Mouse (Mus musculus): Measurements from ENCODE around the gene Cldn18. TPM values are rescaled to one million over a fixed set of nuclear protein-coding genes. Genes with fewer than 3 reads are reported as not detected.

Gene Cldn18
- not detected for total RNA-seq (2021)
- long read RNA-seq = 0 reads

DNA sequence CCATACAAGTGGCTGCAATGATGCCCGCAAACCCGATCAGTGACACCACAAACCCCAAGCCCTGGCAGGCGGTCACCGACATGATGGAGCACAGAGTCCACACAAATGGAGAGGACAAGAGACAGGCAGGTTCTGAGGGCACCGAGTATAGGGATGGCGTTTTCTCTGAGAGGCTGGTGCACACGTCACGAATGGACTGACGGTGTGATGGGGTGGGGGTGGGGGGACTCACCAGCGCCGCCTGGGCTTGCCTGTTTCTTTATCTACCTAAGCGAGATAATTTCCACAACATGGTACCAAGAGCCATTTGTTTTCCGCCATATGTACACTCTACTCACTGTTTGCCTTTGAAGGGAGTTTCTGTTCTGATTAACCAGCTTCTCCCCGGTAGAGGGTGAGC, at the start of gene Cldn18:
Gene Cldn18, minus strand, starts transcription at position 134 of the 400 bp plus-strand sequence.
- DNase-seq (ENCODE audit: low spot score in 2 of 2) = no peak

DNA sequence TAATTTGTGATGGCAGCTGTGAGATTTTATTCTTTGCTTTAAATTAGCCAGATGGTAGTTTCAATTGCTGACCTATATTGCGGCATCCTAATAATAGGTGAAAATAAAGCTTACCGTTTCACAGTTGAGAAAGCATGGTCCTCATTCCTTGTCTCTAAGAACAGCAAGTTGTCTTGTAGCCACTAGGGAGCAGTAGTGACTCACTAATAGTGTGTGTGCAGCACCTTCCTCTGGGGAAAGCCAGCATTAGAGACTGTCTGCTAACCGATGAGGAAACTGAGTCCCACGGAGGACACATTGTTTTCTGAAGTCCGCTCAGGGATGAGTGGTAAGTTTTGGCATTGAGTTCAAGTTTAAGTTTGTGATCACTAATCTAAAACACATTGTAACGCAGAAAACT, 46.5 kb upstream of the Cldn18 start:
- DNase-seq (ENCODE audit: low spot score in 2 of 2) = no peak

DNA sequence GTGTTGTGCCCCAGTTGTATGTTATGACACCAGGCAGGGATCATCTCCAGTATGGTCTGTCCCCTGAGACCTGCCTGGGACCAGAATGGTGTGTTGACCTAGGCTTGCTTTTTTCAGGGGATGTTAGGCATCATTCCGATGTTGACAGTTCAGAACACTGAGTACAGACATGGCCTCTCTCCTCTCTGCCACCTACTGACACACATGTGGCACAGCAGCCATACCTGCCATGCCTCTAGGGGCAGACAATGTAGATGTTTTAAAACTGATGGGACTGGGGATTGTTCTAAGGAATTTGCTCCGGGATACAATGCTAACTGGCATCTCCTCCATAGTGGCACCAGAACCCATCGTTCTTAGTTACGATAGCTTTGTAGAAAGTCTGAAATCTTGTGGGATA, 33.2 kb upstream of the Cldn18 start:
- DNase-seq (ENCODE audit: low spot score in 2 of 2) = no peak

DNA sequence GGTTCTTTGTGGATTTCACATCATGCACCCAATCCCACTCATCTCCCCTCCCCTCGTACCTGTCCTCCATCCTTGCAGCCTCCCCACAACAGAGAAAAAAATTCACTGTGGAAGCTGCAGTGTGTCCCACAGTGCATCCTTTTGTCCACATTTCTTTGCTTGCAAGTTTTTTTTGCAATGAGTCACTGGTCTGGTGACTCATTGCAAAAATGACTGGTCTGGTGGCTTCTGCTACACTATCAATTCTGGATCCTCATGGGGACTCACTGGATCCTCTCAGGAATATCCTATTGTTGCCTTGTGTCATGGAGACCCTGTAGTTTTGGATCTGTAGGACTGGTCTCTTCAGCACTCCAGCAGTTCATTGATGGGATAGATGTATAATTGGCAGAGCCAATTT, 31.2 kb upstream of the Cldn18 start:
- DNase-seq (ENCODE audit: low spot score in 2 of 2) = no peak

DNA sequence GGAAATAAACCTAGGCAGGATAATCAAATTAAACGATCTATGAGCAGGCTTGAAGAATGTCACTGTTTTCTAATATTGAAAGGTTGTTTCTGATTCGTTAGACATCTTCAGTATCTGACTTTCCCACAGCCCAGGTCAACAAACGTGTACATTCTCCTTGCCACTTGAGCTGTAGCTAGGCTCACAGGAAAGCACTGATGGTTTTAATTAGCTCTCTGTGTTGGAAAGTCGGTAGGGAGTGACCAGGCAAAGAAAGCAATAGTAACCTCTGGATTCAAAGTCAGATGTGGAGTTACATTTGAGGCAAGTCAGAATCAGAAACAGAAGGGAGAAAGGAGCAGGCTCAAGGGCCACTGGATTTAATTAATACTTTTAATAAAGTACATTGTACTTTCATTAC, 30.7 kb upstream of the Cldn18 start:
- no peak for DNase-seq (ENCODE audit: low spot score in 2 of 2)

DNA sequence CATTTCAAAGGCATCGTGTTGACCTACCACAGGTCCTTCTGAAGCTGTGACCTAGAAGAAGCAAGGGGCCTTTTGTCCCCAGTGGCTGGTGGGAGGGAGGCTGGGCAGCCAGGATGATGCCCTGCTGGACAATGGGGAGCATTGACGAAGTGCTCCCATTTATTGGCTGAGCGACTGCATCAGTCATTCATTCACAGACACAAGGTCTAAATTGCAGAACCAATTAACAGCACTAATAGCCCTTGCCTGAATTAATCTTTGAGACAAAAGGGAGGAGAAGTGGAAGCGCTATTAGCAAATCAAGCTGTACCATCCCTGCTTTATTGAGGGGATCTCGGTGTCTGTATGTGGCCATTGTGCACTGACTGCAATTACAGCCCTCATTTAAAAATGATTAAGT, 27.5 kb upstream of the Cldn18 start:
- DNase-seq (ENCODE audit: low spot score in 2 of 2) = peak; percentile 19 to 41

DNA sequence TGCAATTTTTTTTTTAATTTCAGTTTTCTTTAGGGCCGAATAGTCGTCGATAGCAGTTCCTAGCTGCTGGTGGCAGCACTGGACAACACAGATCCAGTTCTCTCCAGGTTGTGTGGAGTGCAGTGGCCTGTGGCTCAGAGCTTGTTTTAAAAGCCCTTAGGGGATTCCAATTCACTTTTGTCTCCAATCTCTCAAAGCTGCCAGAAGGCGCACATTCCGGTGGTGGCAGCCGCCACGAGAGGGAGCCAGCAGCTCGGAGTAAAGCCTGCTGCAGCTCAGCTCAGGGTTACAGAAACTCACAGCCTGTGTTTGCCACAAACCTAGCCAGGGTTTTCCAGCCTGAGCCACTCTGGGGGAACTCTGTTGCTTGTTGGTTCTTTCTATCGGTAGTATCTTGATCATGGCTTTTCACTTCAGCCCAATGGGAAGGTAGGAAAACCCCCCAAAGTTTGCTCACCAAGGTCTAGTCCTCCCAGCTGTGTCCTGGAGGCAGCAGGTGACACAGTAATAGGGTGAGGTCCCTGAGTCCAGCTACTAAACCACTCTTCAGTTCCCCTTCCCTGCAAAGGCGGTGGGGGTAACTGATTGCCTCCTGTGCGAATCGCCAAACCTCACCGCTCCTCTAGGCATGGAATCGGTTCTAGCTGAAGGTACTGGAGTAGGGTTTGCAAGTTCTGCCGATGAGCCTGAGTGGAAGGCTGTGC, 13.0 kb upstream of the Cldn18 start:
- peak; percentile 78 to 88 for DNase-seq (ENCODE audit: low spot score in 2 of 2)

DNA sequence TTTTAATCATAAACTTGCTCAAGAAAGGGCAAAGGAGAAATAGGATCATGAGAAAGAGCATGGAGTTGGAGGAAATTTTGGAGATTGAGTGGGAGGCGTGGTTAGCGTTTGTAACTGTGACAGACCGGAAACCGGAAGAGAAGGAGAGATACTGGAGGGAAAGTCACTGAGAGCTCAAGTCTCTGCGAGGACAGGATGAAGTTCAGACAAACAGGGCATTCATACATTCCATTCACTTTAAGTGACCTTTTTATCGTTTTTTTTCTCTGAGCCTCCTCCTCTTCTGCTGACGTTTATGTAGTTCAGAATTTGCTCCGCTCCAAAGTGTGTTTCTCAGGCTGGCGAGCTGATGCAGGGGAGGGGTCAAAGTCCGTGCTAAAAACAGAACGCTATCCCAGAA, 10.8 kb upstream of the Cldn18 start:
- no peak for DNase-seq (ENCODE audit: low spot score in 2 of 2)

DNA sequence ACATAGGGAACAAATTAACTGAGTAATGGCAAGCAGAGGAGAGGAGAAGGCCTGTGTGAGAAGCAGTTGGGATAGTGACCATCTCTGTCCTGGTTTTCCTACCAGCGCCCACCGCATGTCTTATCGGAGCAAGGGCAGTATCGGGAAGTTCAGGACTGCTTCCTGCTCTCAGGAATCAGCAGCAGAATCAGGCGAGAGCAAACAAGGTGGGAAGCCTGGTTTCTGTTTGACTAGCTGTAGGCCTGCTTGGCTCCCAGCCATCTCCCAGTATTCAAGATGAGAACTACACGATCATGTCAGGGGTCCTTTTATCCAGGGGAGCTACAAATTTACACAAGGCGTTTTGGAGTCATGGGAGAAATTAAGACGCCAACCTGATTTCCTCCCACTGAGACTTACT, 8.2 kb upstream of the Cldn18 start:
- no peak for DNase-seq (ENCODE audit: low spot score in 2 of 2)

DNA sequence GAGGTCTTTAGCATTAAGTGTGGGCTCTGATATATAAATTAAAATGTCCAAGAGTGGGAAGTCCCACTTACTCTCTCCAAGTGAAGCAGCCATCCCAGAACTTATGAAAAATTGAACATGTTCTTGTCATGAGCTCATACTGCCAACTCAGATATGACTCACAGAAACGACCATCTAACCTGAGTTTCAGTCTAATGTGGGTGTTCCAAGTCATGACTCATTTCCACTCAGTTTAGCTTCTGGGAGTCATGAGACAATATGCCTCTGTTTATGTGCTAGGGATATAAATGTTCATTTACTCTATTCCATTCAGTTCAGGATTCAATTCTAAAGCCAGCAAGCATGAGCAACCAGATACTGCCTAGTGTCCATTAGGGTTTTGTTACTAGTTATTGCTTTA, 2.9 kb upstream of the Cldn18 start:
- DNase-seq (ENCODE audit: low spot score in 2 of 2) = no peak

DNA sequence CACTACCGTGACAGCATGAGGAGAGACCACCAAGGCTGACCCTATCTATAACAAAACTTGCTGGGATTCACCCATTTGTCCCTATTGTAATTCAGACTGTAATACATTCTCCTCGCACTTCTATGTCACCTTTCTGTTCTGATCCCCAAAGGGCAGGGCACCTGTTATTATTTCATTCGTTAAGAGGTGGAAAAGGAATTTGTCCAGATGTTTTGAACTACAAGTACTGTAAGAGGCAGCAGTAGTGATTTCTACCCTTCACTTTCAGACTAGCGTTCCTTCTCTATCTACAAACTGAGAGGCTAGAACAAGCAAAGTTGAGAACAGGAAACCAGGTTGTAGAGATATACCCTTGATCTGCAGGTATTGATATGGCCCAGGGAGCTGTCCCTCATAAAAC, 6.8 kb downstream of the Cldn18 start:
- no peak for DNase-seq (ENCODE audit: low spot score in 2 of 2)

DNA sequence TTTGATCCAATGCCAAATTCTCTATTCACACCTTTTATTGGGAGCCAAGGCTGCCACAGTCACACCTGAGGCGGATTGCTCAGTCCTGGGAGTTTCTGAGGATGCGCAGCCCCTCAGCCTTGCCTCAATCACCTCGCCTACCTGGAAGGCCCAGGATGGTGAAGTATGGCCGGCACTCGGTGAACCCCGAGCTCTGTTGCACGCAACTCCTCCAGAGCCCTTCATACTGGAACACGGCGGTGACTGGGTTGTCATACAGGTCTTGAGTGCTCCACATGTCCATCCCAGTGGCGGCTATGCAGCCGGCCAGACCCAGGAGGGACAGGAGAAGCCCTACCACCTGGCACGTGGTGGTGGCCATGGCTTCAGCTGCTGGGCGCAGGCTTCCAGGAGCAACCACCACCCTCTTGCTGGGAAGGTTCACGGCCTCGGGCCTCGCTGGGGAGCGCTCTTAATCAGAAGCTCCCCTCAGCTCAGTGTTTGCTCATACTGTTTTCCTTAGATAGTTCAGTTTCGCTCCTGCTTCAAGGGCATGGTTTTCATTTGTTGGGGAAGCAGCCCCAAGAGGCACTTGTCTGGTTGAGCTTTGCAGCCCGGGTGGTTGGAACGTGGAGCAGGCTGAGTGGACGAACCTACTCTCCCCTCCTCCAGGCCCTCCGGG, 7.3 kb downstream of the Cldn18 start:
- no peak for DNase-seq (ENCODE audit: low spot score in 2 of 2)

DNA sequence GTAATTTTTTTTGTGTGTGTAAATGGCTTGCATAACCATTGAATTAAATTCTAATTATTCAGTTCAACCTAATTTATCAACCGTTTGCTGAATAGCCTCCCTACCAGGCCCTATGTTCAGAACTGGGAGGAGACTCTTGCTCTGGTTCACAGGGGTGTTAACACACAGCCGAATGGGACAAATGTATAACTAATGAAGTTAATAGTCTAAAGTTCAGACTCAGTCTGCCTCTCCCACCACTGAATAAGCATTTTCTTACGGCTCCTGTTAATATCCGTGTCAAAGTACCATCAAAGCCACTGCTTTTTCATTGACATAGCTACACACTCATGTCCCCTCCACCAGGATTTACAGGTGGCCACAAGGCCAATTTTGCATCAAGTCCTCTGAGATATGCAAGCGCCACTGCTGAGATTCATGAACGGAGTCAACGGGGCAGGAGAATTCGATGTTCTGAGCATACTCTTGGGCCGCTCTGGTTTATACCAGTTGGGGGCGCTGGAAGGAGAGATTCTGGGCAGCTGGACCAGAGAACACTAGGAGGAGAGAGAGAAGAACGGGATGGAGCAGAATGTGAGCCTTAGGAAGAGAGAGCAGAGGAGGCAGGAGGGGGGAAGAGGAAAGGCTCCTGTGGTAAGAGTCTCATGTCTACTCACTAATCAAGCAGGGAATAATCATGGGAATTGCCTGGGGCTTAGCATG, 9.5 kb downstream of the Cldn18 start:
- DNase-seq (ENCODE audit: low spot score in 2 of 2) = no peak

DNA sequence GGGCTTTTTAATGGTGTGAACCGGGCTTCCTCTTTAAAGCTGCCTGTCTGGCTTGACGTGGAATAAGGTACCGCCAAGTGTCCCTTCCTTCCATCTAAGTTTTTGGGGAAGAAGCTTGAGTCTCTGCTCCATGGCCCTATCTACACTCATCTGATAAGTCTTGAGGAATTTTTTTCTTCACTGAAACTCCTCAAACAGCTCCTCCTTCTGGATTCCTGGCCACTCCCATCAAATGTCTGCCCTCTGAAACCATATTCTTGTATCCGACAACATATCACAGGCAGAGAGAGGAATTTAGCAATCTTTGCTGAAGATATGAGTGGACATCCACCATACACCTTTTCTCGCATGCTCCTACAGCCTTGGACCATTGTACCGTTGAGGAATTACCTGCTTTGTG, 10.8 kb downstream of the Cldn18 start:
- no peak for DNase-seq (ENCODE audit: low spot score in 2 of 2)

DNA sequence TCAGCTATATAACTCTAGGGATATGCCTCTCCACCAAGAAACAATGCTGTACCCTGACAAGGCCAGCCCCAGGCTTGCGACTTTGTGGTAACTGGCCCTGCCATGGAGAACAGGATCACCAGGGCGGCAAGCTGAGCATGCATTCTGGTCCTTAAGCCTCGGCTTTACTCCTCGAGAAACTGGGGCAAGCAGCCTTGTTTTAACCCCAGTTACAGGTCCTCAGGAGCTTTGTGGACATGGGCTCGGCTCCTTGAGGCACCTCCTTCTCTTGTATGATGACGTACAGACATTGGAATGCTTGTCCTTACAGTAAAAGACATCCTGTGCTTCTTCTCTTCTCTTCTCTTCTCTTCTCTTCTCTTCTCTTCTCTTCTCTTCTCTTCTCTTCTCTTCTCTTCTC, 13.4 kb downstream of the Cldn18 start:
- DNase-seq (ENCODE audit: low spot score in 2 of 2) = no peak

DNA sequence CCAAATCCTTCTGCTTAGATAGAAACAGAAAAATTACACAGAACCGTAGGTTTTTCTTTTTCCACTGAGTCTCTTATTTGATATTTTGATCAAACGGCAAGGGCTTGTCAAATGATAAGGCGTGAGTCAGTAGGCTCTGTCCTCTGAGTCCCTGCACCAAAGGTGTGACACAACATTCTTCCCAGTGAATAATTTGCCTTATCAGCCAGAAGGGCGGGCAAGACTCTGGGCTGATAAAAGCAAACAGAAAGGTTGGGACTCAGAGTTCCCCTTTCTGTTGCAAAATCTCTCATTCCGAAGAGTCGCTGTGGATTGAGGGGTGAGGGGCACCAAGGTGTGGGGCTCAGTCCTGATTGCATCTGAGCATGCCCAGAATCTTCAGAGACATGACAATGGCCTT, 14.9 kb downstream of the Cldn18 start:
- no peak for DNase-seq (ENCODE audit: low spot score in 2 of 2)

DNA sequence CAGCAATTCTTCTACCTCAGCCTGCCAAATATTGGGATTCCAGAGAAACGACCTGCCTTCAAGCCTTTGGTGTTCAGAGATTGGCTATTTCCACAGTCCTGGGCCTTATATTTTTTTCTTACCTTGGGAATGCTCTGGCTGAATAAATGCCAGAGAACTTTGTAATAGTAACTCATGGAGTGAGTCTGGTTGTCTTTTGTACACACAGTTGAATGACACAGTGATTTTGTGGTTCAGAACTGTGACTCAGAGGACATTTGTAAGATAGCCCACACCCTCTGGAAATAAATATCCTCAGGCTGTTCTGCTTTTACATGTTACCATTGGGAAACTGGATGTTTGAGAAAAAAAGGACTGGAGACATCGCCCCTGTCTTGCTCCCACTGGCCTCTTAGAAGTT, 15.9 kb downstream of the Cldn18 start:
- DNase-seq (ENCODE audit: low spot score in 2 of 2) = no peak

DNA sequence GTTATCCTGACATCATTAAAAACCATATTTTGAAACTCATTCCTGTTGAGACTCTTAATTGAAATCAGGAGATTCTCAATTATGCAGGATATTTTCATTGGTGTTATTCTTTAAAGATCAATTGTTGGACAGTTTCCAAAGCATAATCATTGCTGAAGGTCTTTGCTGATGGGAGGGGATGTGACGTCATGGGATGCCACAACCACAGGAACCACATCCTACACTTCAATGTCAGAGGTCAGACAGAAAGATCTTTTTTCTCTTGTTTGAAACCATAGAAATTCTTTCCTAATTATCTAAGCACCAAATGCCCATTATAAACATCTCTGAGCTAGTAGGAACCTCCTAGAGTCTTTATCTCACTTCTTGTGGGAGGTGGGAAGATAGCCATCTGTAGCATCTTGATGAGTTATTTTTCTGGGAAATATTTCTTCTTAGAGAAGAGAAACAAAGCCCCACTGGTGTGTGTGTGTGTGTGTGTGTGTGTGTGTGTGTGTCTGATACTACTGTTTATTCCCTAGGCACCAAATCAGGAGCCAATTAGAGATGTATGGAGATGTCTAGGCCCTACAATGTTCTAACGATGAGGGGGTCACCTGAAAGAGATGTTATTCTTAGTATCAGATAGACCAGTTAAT, 17.2 kb downstream of the Cldn18 start:
- no peak for DNase-seq (ENCODE audit: low spot score in 2 of 2)

DNA sequence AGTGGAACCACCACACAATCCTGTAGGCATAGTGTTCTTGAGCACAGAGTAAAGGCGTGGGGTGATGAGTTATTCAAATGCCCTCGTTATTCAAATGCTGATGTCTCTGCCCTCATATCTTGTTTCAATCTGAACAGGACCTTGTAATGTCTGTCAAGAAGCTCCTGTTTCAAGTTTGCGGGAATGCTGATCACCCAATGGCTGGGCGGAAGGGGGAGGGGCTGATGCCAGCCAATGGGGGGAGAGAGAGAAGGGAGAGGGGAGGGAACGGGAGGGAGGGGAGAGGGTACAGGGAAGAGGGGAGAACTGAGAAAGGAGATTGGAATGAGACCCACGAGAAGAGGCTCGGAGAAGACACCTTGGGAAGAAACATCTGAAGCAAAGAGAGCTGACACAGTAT, 22.1 kb downstream of the Cldn18 start:
- DNase-seq (ENCODE audit: low spot score in 2 of 2) = no peak

DNA sequence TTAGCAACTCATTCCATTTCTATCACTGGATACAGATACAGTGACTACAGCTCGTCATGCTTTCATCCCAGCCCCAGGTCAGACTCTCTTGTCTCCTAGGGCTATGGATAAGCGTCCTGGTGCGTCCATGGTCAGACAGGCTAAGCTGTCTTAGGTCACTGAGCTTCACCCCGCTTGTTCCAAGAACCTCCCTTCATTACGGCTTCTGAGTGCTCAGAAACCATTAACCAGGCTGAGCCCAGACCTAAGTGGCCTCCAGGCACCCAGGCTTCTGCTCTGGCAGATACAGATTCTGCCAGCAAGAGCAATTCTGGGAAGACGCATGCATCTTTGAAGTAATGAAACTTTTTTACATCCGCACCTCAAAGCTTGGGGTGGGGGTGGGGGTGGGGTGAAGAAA, 26.7 kb downstream of the Cldn18 start:
- no peak for DNase-seq (ENCODE audit: low spot score in 2 of 2)

DNA sequence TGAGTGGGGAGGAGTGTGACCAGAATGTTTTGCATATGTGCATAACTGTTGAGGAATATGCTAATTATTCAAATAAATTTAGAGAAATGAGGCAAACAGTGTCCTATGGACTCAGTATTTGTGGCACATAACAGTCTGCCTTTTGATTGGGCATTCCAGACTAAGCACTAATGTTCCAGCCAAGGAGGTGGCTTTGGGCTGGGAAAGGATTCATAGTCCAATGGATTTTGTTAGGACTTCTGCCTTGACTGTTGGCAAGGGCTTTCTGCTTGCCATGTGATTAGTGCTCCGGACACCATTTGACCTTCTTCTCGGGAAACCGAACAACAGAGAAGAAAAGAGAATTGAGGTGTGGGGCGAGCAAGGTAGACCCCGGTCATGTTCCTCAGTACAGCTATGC, 27.3 kb downstream of the Cldn18 start:
- DNase-seq (ENCODE audit: low spot score in 2 of 2) = no peak

Measured in layer of hippocampus, postnatal 10 days (tissue).